Mouse (Mus musculus): ENCODE results near the gene Mipep.

The Mipep gene

DNA sequence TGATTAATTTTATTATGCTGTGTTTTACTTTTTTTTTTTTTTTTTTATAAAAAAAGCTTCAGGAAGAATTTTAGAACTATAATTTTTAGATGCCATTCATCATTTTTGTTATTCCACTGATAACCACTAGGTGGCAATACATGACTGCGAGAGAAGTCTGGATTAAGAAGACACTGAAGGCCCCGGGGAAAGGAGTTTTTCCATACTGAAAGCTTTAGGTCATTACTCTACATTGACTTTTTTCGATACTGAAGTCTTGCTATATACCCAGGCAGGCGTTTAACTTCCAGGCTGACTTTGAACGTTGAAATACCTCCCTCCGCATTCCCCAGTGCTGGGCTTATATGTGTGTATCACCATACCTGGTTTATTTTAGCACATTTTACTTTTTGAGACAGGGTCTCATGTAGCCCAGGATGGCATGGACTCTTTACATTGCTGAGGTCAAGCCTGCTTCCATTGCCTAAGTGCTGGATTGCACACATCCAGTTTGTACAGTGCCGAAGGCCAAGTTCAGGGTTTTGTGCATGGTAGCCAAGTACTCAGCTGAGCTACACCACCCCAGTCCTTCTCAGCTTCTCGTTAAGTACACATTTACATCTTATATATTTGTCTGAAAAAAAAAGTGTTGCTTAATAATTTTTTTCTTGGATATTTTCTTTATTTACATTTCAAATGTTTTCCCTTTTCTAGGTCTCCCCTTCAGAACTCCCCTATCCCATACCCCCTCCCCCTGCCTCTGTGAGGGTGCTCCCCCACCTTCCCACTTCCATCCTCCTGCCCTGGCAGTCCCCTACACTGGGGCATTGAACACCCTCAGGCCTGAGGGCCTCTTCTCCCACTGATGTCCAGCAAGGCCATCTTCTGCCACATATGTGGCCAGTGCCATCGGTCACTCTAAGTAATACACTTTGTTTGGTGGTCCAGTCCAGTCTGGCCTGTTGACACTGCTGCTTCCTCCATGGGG lies 15.7 kb downstream of the Mipep start:
- no peak for DNase-seq (ENCODE audit: low spot score in 2 of 2)

DNA sequence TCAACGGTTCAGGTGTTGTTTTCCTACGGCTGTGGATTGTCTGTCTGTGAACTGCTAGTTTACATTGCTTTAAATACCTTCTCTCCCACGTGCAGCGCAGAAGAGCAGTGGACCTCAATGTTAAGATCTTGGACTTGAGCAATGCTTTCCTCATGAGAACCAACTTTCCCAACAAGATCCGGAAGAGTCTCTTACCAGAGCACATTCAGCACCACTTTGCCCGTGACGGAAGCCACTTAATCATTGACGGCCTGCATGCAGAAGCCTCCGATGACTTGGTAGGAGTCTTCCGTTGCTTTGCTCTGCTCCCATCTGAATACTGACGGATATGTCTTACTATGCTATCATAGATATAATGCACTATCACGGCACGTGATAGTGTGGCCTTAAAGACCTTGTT lies 17.7 kb downstream of the Mipep start:
- no peak for DNase-seq (ENCODE audit: low spot score in 2 of 2)

DNA sequence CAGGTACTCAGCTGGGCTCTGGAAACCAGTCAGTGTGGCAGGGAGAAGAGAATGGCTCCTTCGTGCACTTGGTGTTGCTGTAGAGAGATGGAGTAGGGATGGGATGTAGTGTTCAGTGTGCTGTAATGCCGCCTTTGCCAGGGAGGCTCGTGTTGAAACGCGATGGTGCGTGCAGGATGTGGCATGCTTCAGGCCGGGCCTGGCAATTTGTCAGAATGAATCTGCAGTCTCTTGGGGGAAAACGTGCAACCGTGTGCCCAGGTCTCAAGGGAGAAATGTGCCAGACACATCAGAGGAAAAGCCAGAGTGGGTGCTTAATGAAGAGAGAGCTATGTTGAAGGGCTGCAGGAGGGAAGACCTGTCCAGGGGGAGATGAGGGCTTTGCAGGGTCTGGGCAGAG lies 20.6 kb downstream of the Mipep start:
- no peak for DNase-seq (ENCODE audit: low spot score in 2 of 2)

DNA sequence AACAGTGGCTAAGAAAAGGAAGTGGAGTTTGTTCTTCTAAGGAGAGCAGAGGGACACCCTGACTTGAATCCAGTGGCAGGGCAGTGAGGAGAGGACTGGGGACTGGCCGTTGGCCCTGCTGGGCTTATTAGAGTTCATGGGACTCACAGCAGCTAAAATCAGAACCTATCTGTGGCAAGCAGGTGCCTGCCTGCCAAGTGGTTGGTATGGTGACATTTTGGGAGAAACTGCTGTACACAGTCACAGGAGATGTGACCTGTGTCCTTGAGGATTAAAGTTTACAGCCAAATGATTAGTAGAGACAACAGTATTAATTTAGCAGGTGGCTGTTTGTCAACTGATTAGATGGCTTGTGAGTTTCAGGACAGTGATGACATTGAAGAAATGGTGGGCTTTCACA lies 21.5 kb downstream of the Mipep start:
- DNase-seq (ENCODE audit: low spot score in 2 of 2) = no peak

DNA sequence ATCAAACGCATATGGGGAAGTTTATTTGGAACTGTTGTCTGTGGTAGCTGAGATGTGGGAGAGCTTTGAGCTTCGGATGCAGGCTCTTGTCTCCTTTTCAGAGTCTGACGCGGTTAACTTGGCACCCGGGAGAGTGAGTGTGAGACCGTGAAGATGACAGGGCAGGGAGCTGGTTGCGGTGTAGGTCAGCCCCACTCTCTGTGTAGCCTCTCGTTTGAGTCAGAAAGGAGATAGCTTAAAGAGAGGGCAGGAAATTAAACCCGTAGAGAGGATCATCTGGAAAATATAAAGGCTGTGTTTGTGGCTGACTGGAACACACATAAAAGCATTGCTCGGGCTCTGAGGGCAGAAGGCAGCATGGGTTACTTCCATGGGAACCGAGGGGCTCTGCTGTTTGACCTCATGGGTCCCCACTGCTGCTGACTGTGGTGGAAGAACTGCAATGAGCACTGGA lies 22.5 kb downstream of the Mipep start:
- no peak for DNase-seq (ENCODE audit: low spot score in 2 of 2)

DNA sequence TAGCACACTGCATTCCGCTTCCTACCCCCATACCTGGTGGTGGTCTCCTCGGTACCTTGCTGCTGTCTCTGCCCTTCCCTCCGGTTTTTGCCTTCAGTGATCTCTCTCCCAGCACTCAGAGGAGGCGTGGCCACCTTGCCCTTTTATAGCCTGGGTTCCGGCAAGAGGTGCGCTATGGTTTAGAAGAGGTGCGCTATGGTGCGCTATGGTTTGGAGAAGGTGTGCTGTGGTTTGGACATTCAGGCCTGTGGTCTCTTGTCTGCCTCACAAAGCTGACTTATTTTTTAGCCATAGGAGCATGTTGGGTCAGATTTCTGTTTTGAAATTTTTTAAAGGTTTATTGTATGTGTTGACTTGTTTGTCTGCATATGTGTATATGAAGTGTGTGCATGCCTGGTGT lies 25.5 kb downstream of the Mipep start:
- no peak for DNase-seq (ENCODE audit: low spot score in 2 of 2)

DNA sequence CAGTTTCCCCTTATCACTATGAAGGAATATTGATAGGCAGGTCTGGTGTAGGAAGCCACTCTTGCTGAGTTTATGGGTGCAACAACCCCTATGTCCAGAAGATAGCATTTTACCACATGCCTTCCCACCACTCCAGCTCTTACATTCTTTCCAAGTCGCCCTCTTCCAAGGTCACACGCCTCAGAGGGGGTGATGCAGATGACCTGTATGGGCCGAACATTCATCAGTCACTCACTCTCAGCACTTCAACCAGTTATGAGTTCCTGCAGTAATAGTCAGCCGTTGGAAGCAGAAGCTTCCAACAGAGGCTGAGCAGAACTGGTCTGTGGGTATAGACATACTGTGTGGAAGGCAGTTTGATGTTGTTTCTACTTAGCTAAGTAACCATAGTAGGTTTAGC lies 27.2 kb downstream of the Mipep start:
- no peak for DNase-seq (ENCODE audit: low spot score in 2 of 2)

DNA sequence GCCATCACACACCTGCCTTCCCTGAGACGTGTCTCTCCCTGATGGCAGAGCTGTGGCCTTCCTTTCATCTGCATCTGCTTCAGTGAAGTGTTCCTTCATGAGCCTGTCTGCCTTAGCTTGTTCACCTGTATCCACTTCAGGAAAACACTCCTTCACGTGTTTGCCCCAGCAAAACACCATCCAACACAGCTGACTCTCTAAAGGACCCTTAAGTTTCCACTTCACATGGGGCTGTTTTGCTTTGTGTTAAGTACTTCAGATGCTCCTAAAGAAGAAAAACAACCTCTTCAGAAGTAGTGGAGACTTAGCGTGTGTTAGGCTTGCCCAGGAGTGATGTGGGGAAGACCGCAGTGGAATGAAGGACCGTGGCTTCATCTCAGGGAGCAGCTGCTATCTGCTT lies 30.7 kb downstream of the Mipep start:
- DNase-seq (ENCODE audit: low spot score in 2 of 2) = no peak

DNA sequence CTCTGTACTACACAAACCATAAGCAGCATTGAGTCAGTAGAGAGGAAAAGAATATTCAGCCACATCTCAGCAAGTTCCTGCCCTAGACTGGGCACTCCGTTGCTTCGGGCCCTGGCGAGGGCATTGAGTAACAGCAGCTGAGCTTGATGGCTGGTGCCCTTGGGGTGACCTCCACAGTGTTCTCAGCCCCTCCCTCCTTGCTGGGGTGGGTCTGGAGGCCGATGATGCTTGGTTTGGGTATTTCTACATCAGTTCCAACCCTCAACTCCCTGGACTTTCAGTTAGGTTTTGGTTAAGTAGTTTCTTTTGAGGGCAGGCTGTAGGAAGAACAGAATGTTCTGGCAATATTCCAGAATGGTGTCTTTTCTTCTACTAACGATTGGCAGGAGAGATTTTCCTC lies 33.7 kb downstream of the Mipep start:
- DNase-seq (ENCODE audit: low spot score in 2 of 2) = no peak

DNA sequence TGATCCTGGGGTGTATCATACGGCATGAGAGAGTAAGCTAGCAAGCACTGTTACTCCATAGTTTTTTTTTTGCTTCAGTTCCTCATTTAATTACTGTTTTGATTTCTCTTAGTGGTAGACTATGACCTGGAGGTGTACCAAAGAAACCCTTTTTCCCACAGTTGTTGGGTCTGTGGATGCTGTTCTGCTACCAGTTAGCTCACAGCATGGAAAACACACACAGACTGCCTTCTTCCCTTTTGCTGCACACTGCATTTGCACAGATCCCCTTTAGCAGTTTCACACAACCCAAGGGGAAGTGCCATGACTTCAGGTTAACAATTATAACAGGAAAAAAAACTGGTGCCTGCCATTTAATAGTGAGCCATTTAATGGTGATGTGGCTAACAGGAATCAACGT lies 45.7 kb downstream of the Mipep start:
- no peak for DNase-seq (ENCODE audit: low spot score in 2 of 2)

DNA sequence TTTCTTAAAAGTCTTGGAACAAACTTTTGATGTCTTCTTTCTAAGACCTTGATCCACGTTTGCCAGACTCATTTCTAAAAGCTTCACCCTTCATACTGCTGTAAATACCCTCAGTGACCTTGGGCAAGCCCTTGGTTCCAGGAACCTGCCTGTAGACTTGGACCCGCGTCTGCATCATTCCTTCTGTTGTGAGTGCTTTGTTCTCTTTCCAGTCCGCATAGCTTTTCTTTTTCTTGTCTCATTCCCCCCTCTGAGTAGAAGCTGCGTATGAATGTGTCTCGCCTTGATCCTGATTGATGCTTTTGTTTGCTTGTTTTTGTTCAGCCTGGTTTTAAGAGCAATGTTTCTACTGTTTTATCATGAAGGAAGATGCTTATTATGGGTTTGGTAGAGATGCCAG lies 52.3 kb downstream of the Mipep start:
- DNase-seq (ENCODE audit: low spot score in 2 of 2) = no peak

DNA sequence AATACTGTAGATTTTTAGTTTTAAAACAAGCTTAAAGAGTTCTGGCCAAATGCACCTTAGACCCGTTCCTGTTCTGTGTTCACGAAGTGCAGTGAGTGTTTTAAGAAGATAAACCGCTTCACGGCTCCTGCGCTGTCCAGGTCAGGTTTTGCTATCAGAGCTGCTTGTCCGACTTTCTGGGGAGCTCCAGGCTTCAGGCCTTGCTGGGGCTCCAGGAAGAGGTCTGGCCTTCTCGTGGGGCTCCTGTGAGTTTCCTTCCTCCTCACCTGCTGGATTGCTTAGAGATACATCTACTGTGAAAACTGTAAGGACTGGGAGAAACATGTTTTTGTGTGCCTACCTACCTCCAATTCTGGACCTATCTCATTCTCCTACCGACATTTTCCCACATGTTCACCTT lies 55.3 kb downstream of the Mipep start:
- DNase-seq (ENCODE audit: low spot score in 2 of 2) = no peak

DNA sequence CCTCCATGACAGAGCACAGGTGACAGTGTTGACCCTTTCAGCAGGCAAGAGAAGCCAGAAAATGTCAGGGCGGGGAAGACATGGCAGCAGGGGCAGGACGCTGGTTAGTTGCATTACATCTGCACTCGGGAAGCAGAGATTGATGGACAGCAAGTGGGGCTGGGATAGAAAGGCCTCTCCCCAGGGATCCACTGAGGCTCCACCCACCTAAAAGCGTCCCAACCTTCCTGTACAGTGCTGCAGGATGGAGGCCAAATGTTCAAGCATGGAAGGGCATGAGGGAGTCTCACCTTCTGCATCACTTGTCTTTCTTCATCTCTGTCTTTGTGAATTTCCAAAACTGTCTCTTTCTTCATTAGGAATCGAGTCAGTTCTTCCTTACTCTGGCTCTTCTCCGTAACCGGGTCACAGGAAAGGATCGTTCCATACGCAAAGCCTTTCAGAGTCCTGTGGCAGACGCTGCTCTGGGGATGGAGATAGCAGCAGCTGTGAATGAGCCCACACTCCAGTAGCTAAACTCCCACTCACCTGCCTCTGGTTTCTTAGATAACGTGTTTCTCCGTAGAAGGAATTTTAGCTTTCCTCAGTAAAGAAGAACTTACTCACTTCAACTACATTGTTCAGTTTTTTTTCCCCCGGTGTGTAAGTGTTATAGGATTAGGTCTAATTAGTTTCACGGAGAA lies 57.7 kb downstream of the Mipep start:
- DNase-seq (ENCODE audit: low spot score in 2 of 2) = no peak

DNA sequence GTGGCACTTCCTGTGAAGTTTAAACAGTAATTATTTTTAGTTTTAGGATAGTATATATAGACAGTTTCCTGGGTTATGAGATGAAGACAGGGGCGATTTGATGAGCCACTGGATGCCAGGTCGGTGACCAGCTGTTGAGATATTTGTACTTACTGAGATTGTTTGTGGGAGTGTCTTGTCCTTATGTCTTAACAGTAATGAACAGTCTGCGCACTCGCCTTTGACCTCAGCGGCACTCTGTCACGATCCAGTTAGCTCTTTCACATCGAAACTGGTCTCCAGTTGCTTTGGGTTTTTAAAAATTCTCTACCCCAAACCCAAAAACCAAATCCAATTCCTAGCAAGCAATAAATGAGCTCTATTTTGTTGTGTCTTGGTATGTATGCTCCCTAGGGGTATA lies 59.2 kb downstream of the Mipep start:
- DNase-seq (ENCODE audit: low spot score in 2 of 2) = no peak

DNA sequence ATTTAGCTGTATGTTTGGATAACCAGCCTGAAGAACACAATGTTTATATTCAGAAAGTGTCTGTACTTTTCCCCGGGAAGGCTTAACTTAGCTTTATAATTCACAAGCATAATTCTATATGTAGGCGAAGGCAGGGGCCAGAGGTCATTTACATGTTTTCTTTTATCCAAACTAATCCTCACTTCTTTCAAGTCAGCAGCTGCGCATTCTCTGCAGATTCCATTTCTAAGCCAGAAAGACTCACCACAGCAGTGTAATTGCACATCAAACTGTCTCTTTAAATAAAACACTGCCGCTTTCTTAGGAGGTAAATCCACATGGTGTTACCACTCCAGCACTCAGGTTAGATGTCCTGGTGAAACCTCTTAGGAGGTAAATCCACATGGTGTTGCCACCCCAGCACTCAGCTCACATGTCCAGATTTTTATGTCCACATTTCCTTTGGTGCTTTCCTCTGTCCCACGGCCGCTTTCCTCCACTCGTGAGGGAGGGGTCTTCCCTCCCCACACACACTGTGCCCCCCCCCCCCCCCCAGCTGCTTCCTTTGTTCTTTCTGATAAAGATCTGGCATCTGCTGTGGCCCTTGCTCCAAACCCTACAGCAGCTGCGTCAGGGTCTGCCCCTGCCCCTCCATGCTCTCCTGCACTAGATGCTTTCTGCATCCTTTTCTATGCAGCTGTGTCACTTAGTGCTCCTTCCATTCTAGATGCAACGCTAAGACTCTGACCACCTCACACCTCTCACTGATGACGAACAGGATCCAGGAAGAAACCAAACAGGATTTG lies 61.1 kb downstream of the Mipep start:
- DNase-seq (ENCODE audit: low spot score in 2 of 2) = no peak

DNA sequence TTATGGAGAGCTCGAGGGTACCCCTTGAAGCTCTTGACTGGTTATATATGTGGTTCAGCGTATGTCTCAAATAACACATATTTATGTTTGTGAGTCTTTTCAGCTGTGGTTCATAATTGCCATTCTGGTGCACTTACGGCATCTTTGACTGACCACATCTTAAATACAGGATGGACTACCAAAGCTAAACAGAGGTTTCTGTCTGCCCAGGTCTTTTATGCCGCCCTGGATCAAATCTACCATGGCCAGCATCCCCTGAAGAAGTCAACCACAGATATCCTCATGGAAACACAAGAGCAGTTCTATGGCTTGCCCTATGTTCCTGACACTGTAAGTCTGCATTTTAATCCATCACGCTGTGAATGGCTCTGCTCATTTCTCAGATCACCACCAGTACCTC lies 61.8 kb downstream of the Mipep start:
- no peak for DNase-seq (ENCODE audit: low spot score in 2 of 2)

DNA sequence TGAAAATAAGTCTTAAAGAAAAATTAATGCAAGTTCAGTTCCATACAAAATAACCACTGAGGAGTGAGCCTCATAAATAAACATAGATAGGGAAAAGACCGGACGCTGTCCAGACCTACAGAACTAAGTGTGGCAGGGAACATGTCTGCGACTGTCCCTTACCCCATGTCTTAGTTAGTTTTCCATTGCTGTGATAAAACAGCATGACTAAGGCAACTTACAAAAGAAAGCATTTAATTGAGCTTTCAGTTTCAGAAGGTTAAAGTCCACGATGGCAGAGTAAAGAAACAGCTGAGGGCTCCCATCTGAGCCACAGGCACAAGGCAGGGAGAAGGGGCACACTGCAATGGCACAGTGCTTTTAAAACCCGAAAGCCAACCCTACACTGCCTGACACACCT lies 63.8 kb downstream of the Mipep start:
- DNase-seq (ENCODE audit: low spot score in 2 of 2) = no peak

DNA sequence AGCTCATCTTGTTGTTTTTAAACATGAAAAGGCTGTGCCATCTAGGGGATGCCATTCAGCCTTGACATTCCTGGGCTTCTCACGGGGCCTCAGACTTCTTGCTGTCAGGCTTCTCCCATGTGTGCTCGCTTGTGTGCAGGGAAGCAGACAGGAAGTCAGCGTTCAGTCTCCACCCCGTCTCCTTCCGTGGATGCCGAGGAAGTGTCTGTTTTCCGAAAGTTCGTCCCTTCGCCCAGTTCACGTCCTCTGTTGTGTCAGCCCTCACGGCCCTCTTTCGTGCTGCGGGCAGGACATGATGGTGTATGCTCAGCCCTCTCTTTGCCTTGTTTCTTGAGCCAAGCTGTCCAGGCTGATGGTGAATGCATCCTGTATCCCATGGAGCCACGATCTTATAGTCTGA lies 65.7 kb downstream of the Mipep start:
- no peak for DNase-seq (ENCODE audit: low spot score in 2 of 2)

DNA sequence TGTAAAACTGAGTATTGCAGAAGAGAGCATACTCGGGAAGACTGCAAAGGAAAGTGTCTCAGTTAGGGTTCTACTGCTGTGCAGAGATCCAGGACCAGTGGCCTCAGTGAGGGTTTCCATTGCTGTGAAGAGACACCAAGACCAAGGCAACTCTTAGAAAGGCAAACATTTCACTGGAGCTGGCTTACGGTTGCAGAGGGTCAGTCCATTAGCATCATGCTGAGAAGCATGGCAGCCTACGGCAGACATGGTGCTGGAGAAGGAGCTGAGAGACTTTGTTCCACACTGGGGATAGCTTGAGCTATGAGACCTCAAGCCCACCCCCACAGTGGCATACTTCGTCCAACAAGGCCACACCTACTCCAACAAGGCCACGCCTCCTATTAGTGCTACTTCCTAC lies 67.3 kb downstream of the Mipep start:
- no peak for DNase-seq (ENCODE audit: low spot score in 2 of 2)

DNA sequence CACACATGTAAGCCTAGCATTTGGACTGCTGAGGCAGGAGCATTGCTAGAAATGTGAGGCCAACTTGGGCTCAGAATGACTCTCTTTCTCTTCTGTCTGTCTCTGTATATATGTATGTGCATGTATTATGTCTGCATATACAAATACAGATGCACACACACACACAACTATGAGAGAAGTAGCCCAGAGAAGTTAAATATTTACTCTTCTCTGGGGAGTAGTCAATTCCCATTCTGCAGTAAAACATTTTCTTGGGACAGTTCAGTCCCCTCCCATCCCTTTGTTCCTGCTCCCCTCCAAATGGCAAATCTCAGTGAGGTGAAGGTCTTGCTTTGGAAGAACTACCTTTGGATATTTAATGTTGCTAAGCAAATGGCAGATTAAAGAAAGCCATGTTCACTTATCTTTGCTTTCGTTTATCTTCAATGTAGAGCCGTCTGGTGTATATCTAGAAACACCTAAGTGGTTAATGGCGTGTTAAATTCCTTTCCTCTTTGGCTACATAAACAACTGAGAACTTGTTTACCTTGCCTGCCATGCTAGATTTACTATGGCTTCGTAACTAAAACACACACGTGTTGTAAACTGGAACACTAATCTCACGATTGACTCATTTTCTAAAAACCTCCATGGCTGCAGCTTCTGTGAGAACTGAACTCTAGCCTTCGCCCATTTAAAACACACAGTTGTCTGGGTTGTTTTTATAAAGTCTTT lies 72.0 kb downstream of the Mipep start:
- DNase-seq (ENCODE audit: low spot score in 2 of 2) = no peak

DNA sequence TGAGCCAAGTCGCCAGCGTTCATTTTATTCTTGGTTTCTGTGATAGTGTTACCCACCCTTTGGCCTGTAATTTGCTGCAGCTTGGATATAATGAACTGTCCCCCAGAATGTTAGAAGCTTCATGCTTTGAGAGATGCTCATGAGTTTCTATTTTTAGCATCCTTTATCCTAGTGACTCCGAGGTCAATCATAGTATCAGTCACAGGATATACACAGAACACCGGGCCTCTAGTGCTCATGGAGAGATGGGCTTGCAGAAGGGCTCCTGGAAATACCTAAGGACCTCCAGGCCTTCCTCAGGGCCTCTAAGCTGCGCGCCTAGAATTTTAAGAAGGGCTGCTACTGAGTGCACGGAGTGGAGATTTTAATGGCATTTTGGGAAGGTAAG lies 72.5 kb downstream of the Mipep start:
- DNase-seq (ENCODE audit: low spot score in 2 of 2) = no peak

DNA sequence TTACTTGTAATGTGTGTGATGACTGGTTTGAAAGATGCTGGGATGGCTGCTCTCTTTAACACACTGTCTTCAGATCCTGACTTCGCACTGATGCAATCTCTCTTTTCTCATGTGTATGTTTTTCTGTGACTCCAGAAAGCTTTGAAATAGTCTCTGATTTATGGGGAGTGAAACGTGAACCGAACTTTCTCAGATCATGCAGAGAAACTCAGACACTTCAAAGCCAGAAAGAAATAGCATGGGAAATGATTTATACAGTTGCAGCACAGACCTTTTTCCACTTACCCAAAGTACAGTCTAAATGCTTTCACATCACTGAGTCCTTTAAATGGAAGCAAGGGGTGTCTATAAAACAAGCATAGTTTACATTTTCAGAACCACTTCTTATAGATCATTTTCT lies 79.0 kb downstream of the Mipep start:
- no peak for DNase-seq (ENCODE audit: low spot score in 2 of 2)

All from urinary bladder, adult 18-20 months (tissue).